Mouse (Mus musculus): ENCODE data around the gene Gpr137.

DNA sequence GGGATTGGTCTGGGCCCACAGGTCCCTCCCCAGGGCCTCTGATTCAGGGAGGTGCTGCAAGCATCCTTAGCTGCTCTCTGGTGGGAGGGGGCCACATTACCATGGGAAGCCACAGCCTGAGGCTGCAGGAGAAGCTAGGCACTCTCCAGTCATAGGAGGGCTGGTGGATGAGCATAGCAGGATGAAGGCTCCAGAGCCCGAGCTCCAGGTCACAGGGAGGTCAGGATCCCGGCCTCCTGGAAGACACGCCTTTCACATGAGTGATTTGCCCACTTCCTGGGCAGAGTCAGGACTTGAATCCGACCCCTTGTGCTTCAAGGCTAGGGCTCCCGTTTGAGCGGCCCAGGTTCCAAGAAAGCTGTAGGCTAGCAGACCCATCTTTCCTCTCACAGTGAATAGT, 29.4 kb upstream of the Gpr137 start:
- TF ChIP-seq CTCF (IDR thresholded peaks at IDR 0.05; ENCODE audit: control insufficient read depth, insufficient read depth, insufficient read length) (no peak), USF1 (IDR thresholded peaks at IDR 0.05; ENCODE audit: low read depth) (no peak), MAX (IDR thresholded peaks at IDR 0.05) (no peak), CEBPB (IDR thresholded peaks at IDR 0.05; ENCODE audit: low read depth) (no peak), MYOD1 (IDR thresholded peaks at IDR 0.05; ENCODE audit: control insufficient read depth, insufficient read length, low read depth) (no peak)

Measured in C2C12 (cell line).